Mouse (Mus musculus) heart, adult 9 months (tissue): ENCODE results near the gene Zfp512.
A peak's percentile ranks its signal among the peaks of the same experiment; 100 is the strongest.
"Not testable (repeated sequence)": the region's sequence is repeated elsewhere in the genome, so short reads cannot be mapped to it uniquely, and the experiment has no call there.

ENCODE experiments used
- DNase-seq, 2 experiments: peaks; one replicate each; pipeline ENCODE4 v3.0.0; 2022; ENCODE audit warnings: low spot score in 2 of 2

The Zfp512 gene

DNA sequence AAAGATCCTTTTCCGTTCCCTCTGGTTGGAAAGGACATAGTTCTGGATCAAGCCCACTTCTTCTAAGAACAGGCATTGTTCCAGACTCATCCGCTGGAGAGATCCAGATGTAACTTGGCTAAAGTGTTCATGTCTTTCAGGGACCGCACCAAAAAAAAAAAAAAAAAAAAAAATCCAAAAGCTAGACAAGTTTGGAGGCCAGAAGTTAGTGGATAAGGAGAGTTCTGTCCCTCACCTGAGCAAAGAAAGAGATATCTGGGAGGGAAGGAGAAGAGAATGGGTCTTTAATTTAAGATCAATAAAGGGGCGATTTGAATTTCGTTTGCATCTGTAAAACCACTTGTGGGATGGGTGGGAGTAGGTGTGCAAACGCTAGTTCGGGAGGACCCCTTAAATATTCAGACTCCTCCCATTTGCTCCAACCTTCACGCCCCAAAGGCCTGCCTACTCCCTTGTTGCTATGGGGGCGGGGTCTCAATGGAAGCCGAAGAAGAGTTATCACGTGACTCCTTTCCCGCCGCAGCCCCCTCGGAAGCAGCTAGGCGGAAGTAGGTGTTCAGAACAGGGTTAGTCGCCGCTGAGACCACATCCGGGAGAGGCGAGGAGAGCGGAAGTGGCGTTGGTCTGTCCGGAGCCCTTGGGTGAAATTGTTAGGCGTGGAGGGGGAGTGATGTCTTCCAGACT, at the start of gene Zfp512:
Gene Zfp512 (plus strand): TSS at position 554 of the 684 bp plus-strand sequence.
- peak; percentile 95 to 97 for DNase-seq

DNA sequence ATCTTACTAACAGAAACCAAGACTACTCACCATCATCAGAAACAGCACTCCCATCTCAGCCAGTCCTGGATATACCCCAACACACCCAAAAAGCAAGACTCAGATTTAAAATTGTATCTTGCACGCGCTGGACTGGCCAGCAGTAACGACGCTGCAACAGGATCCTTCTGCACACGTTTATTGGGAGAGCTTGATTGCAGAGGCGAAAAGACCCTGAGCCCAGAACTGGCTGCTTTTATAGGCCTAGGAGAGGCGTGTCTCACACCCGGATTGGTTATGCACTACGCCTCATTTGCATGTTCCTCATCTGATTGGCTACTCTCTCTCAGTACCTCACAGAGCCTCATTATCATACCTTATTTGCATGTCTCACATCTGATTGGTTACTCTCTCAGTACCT, 17.5 kb upstream of the Zfp512 start:
- not testable (repeated sequence) for DNase-seq

DNA sequence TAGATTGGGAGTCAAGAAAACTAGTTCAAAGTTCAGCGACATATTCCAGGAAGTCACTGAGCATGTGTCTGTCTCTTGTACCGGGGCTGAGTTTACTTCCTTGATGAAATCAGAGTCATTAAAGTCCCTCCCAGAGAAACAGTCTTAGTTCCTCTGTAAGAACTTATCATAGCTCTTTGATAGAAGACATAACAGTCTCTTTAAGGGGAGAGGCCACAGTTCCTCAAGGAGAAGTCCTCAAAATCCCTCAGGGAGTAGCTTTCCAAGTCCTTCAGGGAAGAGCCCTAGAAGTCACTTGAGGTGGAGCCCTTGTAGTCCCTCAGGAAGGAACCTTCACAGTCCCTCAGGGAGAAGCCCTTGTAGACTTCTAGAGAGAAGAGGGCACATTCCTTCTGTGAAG, 895 bp upstream of the Zfp512 start:
- DNase-seq = peak in 1 of 2 experiments; percentile 44

GRCm38 (mm10) chr5:31452562-31452878, 289 bp downstream of the Zfp512 start:
- DNase-seq = no peak

- DNase-seq = no peak
Measured at GRCm38 (mm10) chr5:31452886-31453410, 717 bp downstream of the Zfp512 start.

- DNase-seq = peak; percentile 12 to 55
Measured at GRCm38 (mm10) chr5:31467798-31468197, 15.6 kb downstream of the Zfp512 start.

- peak in 1 of 2 experiments; percentile 20 for DNase-seq
Measured at GRCm38 (mm10) chr5:31469711-31470110, 17.5 kb downstream of the Zfp512 start.

GRCm38 (mm10) chr5:31470334-31470733, 18.1 kb downstream of the Zfp512 start:
- DNase-seq = no peak

DNA sequence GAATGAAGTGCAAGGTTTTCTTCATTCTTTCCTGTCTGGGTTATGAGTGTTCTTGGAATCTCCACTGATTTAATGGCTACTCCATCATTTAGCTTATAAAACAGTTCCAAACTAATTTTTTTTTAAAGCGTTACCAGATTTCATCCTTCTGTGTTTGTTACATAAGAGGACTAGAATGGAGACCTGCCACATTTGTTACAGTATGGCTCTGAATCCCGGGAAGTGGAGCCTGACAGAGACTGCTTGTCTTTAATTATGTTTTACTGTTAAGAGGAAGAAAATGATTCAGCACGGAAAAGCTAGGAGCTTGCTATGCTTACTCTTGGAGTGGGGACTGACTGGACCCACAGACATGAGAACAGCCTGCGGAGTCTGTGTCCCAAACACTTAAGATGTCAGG, 28.3 kb downstream of the Zfp512 start:
- no peak for DNase-seq

DNA sequence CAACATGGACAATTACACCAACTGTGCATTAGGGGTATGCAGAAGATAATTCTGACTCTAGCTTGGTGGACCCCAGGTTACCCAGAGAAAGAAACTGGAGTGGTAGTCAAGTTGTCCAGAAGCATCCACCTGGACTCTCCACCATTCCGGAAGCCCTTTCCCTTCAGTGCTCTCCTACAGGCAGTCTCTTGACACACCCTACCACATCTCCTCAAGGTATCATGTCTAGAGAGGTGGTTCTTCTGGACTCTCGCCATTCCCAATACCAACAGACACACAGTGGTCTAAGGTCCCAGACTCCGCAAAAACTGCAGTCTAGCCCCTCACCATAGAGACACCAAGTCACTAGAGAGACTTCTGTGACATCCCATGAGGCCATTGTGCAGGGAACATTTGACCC, 33.2 kb downstream of the Zfp512 start, which contains the start of gene 4930548H24Rik:
Gene 4930548H24Rik (plus strand): TSS at position 301 of the 400 bp plus-strand sequence.
- DNase-seq = no peak

- DNase-seq = no peak
Measured at GRCm38 (mm10) chr5:31487889-31488288, 35.7 kb downstream of the Zfp512 start.

- DNase-seq = no peak
Measured at GRCm38 (mm10) chr5:31489116-31489769, 37.0 kb downstream of the Zfp512 start.

DNA sequence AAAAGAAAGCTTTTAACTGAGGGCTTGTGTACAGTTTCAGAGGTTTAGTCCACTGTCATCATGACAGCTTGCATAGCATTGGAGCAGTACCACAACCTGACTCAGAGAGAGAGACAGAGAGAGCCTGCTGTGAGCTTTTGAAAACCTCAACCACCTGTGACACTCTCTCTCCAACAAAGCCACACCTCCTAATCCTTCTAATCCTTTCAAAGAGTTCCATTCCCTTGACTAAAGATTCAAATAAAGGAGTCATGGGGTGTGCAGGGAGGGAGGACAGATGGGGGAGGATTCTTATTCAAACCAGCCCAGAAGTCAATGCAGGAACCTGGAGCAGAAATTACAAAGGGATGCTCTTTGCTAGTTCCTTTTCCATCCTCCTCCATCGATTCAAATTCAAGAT, 39.8 kb downstream of the Zfp512 start:
- no peak for DNase-seq

DNA sequence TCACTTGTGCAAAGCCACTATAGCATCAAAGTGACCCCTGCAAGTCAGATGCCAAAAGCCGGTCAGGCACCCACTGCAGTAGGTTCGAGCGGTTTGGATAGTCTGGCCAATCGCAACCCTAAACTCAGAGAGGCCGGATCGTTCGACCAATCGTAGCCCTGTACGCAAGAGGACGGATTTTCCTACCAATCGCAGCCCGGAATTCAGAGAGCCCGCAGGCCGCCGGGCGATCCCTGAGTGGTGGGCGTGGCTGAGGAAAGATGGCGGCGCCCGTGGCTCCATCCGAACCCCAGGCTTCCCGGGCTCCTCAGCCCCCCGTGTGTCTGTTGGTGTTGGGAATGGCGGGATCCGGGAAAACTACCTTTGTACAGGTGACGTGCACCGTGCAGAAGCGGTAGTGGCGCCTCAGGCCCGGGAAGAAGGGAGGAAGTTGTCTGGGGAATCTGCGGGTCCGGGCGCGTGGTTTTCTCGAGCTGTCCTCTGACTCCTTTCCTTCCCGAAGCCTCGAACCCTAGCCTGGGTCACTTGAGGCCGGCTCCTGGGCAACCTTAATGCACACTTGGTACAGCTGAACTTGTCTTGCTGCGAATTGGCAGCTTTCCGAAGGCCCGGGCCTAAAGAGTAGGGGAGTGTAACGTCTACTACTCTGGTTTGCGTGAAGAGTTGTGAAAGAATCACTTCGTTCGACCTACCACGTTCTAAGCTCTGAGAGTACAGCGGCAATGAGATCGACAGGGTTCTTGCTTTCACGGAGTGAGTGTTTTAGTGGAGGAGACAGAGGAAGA, 42.5 kb downstream of the Zfp512 start, which contains the start of gene Gpn1:
Gene Gpn1 (plus strand): TSS at position 229 of the 785 bp plus-strand sequence.
- DNase-seq = peak; percentile 91 to 96

DNA sequence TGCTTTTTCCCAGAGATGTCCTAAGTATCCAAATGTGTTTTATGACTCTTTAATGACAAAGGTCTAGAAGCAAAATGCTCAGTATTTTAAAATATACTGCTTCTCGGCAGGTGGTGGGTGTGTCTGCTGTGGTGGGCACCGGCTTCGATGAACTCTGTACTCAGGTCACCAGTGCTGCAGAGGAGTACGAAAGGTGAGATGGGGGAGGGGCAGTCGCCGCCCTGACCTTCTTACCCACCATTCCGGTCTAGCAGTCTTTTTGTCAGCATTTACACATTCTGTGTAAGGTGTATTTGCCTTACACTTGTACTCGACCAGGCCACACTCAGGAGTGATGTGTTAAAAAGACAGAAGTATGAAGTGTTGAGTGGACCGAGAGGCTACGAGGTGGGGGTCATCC, 52.6 kb downstream of the Zfp512 start:
- DNase-seq = no peak

DNA sequence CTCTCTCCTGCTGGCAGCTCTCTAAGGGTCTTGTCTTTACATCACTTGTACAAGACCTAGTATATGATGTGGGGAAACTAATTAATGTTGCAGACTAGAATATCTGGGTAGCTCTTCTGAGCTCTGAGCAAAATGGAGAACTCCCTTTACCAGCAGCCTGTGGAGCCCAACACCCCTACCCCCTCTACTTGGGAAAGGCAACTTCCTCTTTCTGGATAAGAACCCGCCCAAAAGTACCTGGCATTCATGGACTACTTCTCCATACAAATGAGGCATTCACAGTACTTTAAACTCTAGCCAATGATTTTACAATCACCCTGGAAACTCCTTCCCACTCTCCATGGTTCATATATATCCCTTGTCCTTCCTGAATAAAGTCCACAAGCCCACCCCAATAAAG, 60.2 kb downstream of the Zfp512 start:
- DNase-seq = no peak

GRCm38 (mm10) chr5:31520556-31520955, 68.3 kb downstream of the Zfp512 start:
- DNase-seq = no peak

- peak; percentile 63 to 85 for DNase-seq
Measured at GRCm38 (mm10) chr5:31526354-31527116, 74.3 kb downstream of the Zfp512 start, which contains the start of gene Slc4a1ap. Gene Slc4a1ap (plus strand): TSS chr5:31526995.

DNA sequence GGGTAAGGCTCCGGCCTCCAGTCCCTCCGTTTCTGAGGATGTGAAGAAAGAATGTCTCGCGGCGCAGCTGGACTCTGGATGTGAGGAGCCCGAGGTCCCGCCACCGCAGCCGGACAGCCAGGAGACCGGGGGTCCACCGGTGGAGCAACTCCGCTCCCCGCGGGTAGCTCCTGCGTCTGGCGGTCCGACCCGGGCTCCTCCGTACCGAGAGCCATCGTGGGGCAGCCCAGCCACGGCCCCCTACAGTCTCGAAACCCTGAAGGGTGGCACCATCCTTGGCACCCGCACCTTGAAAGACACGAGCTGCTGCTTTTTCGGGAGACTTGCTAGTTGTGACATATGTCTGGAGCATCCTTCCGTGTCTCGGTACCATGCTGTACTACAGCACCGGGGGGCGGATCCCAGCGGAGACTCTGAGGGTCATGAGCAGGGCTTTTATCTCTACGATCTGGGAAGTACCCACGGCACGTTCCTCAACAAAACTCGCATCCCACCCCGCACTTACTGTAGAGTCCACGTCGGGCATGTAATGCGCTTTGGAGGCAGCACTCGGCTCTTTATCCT, 75.0 kb downstream of the Zfp512 start:
- peak in 1 of 2 experiments; percentile 3 for DNase-seq

GRCm38 (mm10) chr5:31527707-31528106, 75.5 kb downstream of the Zfp512 start, which contains the start of gene Supt7l:
Gene Supt7l (minus strand): TSS chr5:31527807.
- not testable (repeated sequence) for DNase-seq

DNA sequence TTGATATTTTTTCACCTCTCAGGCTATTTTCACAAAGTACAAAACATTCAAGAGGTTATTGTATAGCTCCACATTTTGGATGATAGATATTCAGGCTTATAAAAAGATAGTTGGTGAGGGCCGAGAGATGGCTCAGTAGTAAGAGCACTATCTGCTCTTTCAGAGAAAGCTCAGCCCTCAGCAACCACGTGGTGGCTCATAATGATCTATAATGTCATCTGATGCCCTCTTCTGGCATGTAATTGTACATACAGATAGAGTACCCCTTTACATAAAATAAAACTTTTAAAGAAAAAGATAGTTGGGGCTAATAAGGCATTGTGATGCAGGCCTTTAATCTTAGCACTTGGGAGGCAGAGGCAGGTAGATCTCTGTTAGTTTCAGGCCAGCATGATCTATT, 76.3 kb downstream of the Zfp512 start:
- DNase-seq = no peak
